Mouse (Mus musculus) ES-Bruce4 (cell line): ENCODE data around the gene Bcl11b.

Source experiments
- EP300 ChIP-seq: IDR thresholded peaks from 2 replicates; pipeline ENCODE4 v1.6.1; 2011; ENCODE audit warnings: low read depth, low read length; ENCODE audit not compliant: insufficient read depth
- POLR2A ChIP-seq: IDR thresholded peaks from one replicate; pipeline ENCODE4 v1.8.1; 2011; ENCODE audit warnings: low read length; ENCODE audit not compliant: insufficient read depth

GRCm38 (mm10) chr12:107949416-107949815 is 54.0 kb downstream of the Bcl11b start:
- TF ChIP-seq POLR2A: no peak
- TF ChIP-seq EP300: no peak
